Mouse (Mus musculus) brain, embryonic 14.5 days (tissue): ENCODE data around the gene Mcoln2. TPM values are rescaled to one million over a fixed set of nuclear protein-coding genes. Genes with fewer than 3 reads are reported as not detected.

Experiments
- DNase-seq: peaks from one replicate; pipeline ENCODE4 v3.0.0-alpha.2; 2011; ENCODE audit warnings: low read depth
- CTCF ChIP-seq: fragments of 200-500 bp; IDR thresholded peaks from 2 replicates; pipeline ENCODE4 v1.5.1; 2012; ENCODE audit warnings: inconsistent platforms, mild to moderate bottlenecking, moderate library complexity, borderline replicate concordance; ENCODE audit not compliant: insufficient read depth, insufficient read length; ENCODE audit errors: extremely low read depth
- POLR2A ChIP-seq: fragments of 200-500 bp; IDR thresholded peaks from 2 replicates; pipeline ENCODE4 v1.6.1; 2012; ENCODE audit warnings: mild to moderate bottlenecking, inconsistent platforms, borderline replicate concordance; ENCODE audit not compliant: poor library complexity, insufficient read depth, insufficient read length, severe bottlenecking; ENCODE audit errors: extremely low read depth
- polyA plus RNA-seq: library from polyadenylated mRNA; depleted of rRNA; stranded (reverse); fragments of >200 nt; gene quantifications from 2 replicates; pipeline ENCODE4 v1.2.3, GENCODE M21; 2012; rRNA removed

The Mcoln2 gene
- polyA plus RNA-seq = 0.09 and 0.19 TPM in 2 replicates

DNA sequence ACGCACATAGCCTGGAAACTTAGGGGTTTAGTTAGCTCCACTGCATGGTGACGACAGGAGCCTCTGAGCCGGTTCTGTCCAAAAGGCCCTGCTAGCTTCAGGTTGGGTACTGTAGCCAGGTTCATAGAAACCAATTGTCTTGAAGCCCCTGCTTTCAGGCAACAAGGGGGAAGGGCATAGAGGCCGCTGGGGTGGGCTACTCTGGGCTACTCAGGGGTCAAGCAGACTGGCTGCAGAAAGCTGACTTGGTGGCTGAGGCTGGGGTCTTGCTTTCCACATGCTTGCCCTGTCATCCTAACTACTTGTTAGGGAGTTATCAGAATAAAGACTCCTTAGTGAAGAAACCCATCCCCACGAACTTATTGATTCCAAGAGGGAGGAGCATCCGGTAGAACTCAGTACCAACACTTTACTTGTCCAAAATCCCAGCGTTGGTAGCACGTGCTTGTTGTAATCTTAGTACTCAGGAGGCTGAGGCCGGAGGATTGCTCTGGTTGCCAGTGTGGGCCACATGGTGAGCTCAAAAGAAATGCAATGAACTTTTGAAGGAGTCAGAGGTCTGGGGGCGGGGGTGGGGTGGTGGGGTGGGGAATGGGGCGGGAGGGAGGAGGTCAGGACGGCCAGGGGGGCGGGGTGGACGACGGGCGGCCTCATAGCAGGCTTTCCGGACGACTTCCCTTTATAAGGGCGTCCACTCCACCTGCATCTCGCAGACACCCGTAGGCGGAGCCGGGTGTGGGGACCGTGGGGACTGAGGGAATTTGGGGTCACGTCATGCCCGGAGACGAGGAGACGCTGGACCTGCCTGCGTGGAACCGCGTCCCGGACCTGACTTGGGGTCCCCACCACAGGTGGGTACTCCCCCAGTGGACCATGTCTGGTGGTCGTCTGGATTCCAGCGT lies at the start of gene Mcoln2:
Gene Mcoln2, plus strand, starts transcription at position 678 of the 902 bp plus-strand sequence.
- no peak for DNase-seq
- no peak for TF ChIP-seq CTCF

DNA sequence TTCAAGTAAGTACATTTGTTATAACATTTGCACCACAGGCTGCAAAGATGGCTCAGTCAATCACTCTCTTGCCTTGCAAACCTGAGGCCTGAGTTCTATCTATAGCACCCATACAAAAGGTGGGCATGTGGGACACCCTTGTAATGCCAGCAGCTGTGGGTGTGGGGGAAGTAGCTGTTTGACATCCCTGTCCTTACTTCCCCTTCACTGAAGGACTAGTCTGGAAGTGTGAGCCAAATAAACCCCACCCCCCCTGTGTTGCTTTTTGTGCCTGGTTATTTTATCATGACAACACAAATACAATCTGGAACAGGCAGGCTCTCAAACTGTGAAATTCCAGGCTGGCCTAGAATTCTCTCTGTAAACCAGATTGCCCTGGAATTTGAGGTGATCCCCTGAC lies 49.7 kb upstream of the Mcoln2 start:
- TF ChIP-seq CTCF (no peak), POLR2A (no peak)
- no peak for DNase-seq

DNA sequence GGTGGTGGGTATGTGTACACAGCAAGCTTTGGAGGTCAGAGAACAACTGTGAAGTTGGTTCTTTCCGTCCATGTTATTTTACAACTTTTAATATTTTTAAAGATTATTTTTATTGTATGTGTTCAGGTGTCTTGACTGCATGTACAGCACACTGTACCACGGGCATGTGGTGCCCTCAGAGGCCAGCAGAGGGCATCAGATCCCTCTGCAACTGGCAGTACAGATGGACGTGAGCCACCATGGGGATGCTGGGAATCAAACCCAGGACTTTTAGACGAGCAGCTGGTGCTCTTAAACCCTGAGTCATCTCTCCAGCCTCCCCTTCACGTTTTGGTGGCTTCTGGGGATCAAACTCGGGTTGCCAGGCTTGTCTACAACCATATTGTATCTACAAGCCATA lies 47.6 kb upstream of the Mcoln2 start:
- TF ChIP-seq CTCF = no peak
- no peak for TF ChIP-seq POLR2A
- no peak for DNase-seq

DNA sequence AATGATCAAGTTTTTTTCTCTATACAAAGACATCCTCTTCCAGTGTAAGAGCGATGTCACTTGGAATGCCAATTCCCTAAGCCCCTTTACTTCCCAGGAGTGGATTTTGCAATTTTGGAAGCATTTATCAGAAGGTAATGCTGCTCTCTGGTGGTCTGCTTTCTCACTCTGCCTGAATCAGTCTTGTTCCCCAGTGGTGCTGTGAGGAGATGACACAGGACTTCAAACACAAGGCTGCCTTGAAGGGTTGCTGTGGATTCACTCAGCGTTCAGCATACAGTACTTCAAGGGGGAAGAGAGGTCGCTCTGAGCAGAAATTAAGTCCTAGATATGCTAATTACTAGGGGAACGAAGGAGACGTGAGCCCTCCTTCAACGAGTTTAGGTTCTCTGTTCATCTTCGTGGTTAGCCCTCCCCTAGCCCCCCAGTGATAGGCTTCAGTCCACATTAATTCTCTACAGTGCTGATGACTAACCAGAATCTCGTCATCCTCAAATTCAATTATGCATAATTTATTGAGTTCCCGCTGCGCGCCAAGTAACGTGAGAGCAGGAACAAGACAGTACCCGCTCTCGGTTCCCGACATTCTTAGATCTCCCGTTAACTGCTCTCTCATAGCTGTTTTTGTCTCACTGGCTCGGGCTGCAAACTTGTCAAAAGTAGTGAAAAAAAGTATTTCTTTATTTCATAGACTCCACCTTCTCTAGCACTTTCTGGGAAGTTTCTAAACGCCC lies 42.4 kb upstream of the Mcoln2 start:
- peak; percentile 70 for DNase-seq
- TF ChIP-seq CTCF (peak; percentile 30; the same call in 1 of the 2 replicates), POLR2A (no peak)

DNA sequence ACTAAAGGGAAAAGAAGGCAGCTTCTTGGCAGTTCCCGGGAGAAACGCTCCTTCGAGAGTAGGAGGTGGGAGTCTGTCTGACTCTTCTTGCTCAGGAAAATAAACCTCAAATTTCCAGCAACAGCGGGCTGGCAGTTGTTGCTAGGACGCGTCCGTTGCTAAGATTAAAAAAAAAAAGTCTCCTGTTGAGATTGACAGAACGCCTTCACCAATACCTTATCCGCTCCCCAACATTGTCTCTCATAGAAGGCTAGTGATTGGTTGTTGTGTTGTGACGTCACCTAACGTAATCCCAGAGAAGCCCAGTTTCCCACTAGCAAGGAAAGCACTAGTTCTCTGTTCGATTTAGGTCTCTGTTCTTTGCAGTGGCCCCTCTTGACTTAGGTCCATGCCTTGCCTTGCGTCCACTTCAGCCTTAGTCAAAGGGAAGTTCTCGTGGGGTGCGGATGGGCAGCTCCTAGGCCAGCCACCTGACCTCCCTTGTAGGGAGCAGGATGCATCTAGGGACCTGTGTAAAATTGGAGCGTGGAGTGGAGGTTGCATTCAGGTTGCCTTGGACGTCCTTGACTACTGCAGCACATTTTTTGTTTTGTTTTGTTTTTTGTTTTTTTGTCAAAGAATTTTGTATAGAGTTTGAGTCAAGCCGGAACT lies 41.6 kb upstream of the Mcoln2 start, which contains the start of gene Wdr63:
Gene Wdr63, minus strand, starts transcription at position 210 of the 651 bp plus-strand sequence.
- peak; percentile 97 for DNase-seq
- TF ChIP-seq POLR2A (no peak), CTCF (no peak)

DNA sequence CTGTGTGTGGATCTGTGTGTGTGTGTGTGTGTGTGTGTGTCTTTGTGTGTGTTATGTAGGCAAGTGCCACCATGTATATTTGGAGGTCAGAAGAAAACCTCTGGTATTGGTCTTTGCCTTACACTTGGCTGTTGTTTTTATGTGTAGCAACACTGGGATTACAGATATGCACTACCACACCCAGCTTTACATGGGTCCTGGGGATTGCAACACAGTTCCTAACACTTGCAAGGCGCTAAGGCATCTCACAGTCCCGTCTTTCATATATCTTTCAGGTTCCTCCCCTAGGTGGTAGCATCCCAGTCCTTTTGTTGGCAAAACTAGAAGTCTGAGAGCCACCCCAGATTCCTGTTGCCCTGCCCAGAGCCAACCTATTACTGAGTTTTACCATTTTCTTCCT lies 40.7 kb upstream of the Mcoln2 start:
- no peak for TF ChIP-seq POLR2A
- TF ChIP-seq CTCF = no peak

DNA sequence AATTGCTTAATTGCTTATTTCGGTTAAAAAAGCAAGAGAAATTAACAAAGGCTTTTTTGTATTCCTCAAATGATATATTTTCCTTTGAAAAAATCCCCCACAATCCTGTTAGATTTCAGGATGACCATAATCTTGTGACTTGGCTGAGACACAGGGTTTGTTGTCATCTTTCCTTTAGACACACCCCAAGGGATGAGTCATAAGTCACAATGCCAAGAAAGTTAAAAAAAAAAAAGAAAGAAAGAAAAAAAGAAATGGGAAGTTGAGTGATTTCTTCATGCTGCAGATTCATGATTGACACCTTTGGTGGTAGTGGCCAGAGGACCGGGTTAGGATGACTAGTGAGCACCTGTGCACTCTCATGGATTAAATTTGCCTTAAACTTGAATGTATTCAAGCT lies 39.3 kb upstream of the Mcoln2 start:
- TF ChIP-seq POLR2A (no peak), CTCF (no peak)
- no peak for DNase-seq

More for the DNA sequence above, 40.7 kb upstream of the Mcoln2 start:
- DNase-seq = no peak

DNA sequence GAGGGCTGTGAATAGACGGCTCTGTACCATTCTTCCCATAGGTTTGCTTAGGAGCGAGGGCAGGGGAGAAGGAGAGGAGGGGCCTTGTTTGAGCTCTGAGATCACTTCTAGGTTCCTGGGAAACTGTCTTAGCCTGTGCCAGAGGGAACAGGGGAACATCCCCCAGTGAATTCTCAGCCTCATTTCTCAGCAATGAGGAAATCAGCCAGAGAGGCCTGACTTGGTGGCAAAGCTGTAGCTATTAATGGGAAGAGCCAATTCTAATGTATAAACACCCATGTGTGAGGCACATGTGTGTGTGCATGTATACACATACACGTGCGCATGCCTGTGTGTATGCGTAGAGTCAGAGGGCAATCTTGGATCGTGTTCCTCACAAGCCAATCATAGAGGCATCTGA lies 38.7 kb upstream of the Mcoln2 start:
- no peak for TF ChIP-seq CTCF
- TF ChIP-seq POLR2A = no peak
- no peak for DNase-seq

DNA sequence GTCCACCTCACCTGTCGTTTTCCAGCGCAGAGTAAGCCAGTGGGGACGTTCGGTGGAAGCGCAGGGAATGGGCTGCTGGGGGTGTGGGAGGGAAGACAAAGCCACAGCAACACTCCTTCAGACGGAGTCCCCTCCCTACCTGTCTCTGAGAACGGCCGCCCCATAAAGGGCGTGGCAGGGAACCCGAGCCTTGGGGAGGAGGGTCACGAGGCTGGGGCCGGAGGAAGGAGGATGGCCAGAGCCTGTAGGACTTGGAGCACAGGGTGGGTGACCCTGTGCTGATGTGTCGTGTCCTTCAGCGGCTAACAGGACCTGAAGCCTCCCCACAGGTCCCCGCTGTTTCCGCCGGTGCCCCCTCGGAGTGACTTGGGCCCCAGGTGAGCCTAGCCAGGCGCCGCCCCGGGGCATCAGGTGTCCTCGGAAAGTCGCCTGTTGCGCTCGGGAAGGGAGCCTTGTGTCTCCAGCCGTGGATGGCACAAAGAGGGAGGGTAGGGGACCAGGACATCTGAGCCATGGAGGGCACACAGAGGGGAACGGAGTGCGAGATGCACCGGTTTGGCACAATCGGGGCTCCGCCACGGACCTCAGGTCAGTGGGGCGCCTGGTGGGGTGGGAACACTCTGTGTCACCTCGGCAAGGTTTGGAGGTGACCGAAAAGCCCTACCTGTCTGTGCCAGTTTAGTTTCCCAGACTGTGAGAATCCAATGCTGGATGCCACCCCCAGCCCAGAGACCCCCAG lies 32.2 kb upstream of the Mcoln2 start, which contains the start of gene Mcoln3:
Gene Mcoln3, plus strand, starts transcription at position 193 of the 739 bp plus-strand sequence.
- no peak for TF ChIP-seq POLR2A
- no peak for TF ChIP-seq CTCF
- DNase-seq = no peak

DNA sequence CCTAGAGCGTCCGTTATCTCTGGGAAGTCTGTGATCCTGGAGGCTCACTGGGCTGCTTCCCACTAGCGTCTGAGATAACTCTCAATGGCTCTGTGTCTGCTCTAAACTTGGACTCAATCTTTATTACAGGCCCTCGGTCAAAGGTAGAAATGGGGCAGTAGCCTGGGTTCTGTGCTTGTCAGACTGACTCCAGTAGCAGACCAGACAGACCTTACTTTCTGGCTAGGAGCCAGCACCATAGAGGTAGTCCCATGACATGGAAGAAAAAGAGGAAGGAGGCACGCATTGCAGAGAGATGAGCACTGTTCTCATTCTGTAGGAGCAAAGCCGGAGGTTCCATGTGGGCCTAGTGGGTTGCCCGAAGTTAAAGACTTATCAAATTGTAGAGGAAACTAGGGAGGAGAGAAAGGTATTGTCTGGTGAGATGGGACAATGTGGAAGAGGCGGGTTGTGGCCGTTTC lies 31.6 kb upstream of the Mcoln2 start:
- DNase-seq = no peak
- TF ChIP-seq POLR2A (no peak), CTCF (no peak)
